Mouse (Mus musculus): ENCODE results near the gene Erc1.

GRCm38 (mm10) chr6:119731155-119731554 is 116.8 kb downstream of the Erc1 start:
- no peak for TF ChIP-seq CTCF (IDR thresholded peaks at IDR 0.05; ENCODE audit: low read depth)
- TF ChIP-seq EP300 (IDR thresholded peaks at IDR 0.05; ENCODE audit: low read depth): peak; percentile 26; the same call in 1 of the 2 replicates

Data from liver, postnatal 0 days (tissue).